Mouse (Mus musculus) left cerebral cortex, adult 2 months (tissue): Measurements from ENCODE around the gene Rsad2. TPM values are rescaled to one million over a fixed set of nuclear protein-coding genes. Genes with fewer than 3 reads are reported as not detected.

Experiments used
- DNase-seq, 2 experiments: peaks; one replicate each; pipeline ENCODE4 v3.0.0; 2021 to 2022; ENCODE audit warnings: low spot score in 2 of 2, mixed read lengths in 1 of 2; ENCODE audit errors: extremely low spot score in 1 of 2
- H3K27ac ChIP-seq: fragments of 200-600 bp; 2 replicates; pipeline ENCODE4 v1.8.1; 2022
- H3K4me3 ChIP-seq: fragments of 200-600 bp; 2 replicates; pipeline ENCODE4 v1.8.1; 2022
- CTCF ChIP-seq: fragments of 200-600 bp; IDR thresholded peaks from 2 replicates; pipeline ENCODE4 v1.8.1; 2022; ENCODE audit warnings: antibody characterized with exemption, mild to moderate bottlenecking, moderate library complexity
- intact Hi-C: fragments of 180-260 bp; cut with DNase I; formaldehyde crosslinking; loops from one replicate; pipeline ENCODE4 v1.15.1; 2025
- total RNA-seq, 2 experiments: library from RNA; stranded (reverse); gene quantifications; 2 replicates each; pipeline ENCODE4 v1.2.3; 2021

Gene Rsad2
- total RNA-seq, 2 experiments from 2014 or later, result 0.66 to 1.3 TPM

DNA sequence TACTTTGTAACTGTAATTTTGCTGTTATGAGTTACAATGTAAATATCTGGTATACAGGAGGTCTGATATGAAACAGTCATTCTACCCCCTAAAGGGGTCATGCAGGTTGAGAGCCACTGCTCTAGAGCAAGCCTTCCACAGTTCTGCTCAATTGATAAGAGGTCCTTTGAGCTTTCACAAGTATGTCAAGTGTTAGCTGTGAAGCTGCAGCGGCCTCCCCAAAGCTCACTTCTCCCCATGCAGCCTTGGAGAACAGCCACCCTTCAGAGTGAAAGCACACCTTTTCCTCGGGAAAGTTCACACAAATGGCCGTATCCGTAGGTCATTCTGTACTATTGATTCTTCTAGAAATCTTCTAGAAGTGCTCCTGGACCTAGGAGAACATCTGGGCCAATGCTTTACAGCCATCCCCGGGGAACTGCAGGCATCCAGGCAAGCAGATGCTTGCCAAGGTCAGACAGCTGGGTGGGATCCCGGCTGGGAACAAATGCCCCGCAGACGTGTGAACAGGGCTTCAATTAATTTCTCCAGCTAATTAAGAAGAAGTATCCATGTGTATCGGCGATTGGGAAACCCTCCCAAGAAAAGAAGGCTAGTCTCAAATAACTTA lies 44.3 kb downstream of the Rsad2 start:
- intact Hi-C loops, result loop anchor here (5.0 kb wide), 1 partner anchor 85 kb away; no protein-coding TSS in a partner anchor
- no peak for TF ChIP-seq CTCF
- Histone ChIP-seq H3K27ac (no peak overlapping the region), H3K4me3 (no peak overlapping the region)
- no peak for DNase-seq

DNA sequence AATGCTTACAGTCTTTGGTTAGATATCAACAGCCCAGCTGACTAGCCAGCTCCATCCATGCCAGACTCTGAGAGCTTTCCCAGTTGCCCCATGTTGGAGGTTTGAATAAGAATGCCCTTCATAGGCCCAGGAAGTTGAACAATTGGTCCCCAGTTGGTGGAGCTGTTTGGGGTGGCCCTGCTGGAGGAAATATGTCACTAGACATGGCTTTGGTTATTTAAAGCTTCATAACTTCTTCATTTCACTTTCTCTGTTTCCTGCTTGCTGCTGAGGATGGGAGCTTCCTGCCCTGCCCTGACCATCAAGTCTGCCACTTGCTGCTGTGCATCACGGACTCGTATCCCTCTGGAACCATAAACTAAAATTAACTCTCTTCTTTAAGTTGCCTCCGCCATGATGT lies 45.8 kb downstream of the Rsad2 start:
- TF ChIP-seq CTCF, result no peak; the same call in 1 of the 2 replicates
- Histone ChIP-seq H3K4me3 (no peak overlapping the region), H3K27ac (no peak overlapping the region)
- intact Hi-C loops, result loop anchor here (5.0 kb wide), 1 partner anchor 83 kb away; no protein-coding TSS in a partner anchor
- DNase-seq, result no peak

DNA sequence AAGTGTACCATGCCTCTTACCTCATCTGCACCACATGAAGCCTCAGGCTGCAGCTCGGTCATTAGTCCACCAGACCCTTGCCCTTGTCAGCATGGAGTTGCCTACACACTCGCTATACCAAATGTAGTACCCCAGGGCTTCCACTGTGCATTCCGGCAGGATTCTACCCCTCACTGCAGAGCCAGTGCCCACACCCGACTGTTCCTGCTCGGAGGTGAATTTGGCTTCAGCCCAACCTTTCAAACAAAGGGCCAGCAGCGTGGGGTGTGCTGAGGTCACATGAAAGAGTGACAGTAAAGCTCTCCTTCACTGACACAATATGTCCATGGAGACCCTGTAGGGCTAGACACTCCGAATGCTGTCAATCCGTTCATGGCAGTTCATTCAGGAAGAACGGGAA lies 47.5 kb downstream of the Rsad2 start:
- Histone ChIP-seq H3K4me3 (no peak overlapping the region), H3K27ac (peak overlapping the region; percentile 8; the same call in 1 of the 2 replicates)
- intact Hi-C loops, result no loop called here
- no peak for TF ChIP-seq CTCF
- no peak for DNase-seq

DNA sequence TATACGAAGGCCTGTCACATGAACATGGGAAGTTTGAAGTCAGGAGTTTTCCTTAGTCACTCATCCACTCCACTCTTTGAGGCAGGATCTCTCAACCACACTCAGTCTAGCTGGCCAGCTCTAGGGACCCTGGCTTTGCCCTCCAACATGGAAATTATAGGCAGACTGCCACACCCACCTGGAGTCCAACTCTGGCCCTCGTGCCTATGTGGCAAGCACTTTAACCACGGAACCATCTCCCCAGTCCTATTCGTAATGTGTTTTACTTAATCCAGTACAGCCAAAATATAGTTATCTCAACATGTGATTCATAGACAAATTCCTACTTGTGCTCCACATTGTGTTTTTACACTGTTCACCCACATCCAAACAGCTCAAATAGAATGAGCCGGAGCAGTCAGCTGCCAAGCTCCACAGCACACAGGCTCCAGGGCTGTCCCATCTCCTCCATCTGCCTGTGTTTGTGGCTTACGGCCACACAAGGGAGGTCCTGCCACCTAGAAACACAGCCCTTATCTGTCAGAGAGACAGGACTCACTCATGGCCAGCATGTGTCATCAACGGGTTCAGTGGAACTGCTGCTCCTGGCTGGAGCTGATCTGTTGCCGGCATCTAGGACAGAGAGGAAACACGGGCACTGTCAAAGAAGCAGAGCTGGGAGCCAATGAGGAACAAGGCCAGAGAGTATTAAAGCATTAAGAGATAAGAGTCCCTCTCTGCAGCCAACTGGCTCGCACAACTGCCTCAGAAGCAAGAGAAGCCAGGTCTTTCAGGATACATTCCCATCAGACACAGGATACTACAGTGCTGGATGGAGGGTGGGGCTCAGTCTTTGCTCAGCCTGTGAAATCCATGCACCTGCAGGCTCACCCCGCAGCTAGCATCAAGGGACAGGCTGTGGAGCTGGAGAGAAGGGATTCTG lies 51.2 kb downstream of the Rsad2 start:
- Histone ChIP-seq H3K27ac (peak overlapping the region; percentile 74), H3K4me3 (no peak overlapping the region)
- no peak for TF ChIP-seq CTCF
- intact Hi-C loops, result no loop called here
- DNase-seq, result no peak

DNA sequence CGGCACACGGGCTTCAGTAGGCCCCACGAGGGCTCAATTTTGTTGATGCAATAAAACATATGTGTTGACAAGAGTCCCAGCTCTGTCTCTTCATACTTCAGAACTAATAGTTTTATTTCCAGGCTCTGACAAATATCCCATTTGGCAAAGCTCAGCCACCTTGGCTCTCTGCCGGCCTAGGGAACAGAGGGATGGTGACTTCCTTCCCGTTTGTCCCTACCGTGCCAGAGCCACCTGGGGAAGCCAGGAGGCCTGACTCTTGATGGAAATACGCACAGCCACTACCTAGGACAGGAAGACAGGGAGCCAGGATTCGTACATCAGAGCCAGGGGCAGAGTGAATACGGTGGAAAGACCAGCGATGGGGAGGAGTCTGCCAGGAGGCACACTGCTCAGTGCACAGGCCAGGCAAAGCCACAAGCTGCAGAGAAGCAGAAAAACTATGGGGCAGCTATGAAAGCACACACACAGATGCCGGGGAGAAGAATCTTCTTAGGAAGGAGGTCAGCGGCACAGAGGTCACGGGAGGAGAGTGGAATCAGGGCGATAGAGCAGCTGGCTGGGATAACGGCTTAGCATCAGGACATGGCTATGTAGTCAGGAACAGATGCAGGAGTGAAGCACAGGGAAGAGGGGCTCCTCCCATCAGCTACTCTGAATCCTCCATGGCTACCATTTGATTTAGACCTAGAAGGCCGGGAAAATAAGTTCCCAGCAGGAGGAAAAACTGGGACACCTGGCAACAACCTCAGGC lies 52.7 kb downstream of the Rsad2 start:
- Histone ChIP-seq H3K4me3 (no peak overlapping the region), H3K27ac (peak overlapping the region; percentile 33)
- intact Hi-C loops, result no loop called here
- DNase-seq, result no peak
- TF ChIP-seq CTCF, result no peak

DNA sequence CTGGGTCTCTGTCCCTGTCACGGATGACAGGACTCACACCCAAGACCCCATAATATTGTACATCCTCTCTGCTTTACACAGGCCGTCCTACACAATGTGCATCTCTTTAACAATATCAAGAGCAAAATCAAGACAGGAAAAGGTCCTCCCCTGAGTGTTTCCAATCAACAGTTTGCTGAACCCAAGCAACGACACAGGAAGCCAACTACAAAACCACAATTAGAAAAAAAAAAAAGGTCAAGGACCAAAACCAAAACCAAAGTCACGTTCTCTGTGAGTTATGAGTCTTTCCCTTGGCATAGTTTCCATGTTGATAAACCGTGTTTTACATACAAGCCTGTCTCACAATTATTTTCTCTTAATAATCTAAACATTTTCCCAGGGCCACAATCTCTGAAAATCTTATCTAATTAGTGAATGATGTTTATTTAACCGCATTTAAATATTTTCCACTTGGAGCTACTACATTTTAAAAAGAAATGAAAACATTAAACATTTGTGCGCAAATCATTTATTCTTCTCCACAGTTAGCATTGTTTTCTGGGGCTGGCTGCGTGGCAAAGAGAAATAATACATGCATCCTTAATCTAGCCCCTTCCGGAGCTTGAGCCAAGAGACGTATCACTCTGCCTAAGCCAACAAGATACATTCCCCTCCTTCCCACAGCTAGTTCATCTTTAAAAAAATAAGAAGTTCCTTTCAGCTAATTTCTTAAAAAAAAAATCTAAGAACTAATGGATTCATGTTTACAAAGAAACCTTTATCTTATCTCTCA lies 54.4 kb downstream of the Rsad2 start:
- DNase-seq, result no peak
- intact Hi-C loops, result no loop called here
- Histone ChIP-seq H3K4me3 (no peak overlapping the region), H3K27ac (no peak overlapping the region)
- no peak for TF ChIP-seq CTCF

DNA sequence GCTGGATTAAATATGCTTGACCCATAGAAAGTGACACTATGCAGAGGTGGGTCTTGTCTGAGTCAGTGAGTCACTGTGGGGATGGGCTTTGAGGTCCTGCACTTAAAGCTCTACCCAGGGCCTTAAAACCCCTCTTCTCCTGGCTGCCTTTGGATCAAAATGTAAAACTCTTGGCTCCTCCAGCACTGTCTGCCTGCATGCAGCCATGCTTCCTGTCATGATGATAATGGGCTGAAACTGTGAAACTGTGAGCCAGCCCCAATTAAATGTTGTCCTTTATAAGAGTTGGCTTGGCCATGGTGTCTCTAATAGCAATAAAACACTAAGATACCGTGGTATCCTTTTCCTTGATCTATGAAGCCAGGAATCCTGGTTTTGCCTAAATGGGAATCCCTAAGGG lies 55.0 kb downstream of the Rsad2 start:
- DNase-seq, result no peak
- intact Hi-C loops, result no loop called here
- TF ChIP-seq CTCF, result no peak
- Histone ChIP-seq H3K27ac (no peak overlapping the region), H3K4me3 (no peak overlapping the region)

DNA sequence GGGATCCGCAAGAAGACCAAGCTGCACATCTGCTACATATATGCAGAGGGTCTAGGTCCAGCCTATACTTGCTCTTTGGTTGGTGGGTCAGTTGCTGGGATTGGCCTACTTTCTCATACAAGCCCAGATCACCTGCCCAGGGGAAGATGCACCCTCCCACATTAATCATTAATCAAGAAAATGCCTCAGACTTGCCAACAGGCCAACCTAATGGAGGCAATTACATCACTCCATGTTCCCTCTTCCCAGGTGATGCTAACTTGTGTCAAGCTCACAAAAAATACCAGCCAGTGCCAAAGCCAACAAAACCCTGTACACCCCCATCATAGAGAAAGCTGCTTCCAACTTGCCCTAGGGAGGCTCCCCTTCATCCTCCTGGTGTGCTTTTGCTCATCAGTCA lies 55.5 kb downstream of the Rsad2 start:
- intact Hi-C loops, result no loop called here
- Histone ChIP-seq H3K27ac (no peak overlapping the region), H3K4me3 (no peak overlapping the region)
- no peak for TF ChIP-seq CTCF
- DNase-seq, result no peak

DNA sequence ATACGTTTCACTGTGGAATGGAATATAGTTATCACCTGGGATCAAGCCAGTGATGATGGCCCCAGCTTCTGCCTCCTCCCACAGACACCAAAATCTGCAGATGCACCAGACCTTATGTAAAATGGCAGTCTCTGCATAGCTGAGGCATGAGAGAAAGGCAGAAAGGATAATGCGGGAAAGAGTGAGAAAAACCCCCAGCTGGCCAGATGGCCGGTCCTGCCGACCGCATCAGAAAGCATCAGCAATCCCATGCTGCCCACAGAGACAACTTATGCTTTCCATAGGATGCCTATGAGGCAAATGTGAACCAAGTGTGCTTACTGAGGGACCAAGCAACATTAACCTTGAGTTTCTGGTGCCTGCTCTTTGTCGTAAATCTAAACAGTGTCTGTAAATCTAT lies 56.9 kb downstream of the Rsad2 start:
- intact Hi-C loops, result loop anchor here (1.0 kb wide), 1 partner anchor 22 kb away; no protein-coding TSS in a partner anchor
- no peak for TF ChIP-seq CTCF
- DNase-seq, result peak in 1 of 2 experiments; percentile 57
- H3K27ac ChIP-seq, result peak overlapping the region; percentile 64
- no peak overlapping the region for H3K4me3 ChIP-seq

DNA sequence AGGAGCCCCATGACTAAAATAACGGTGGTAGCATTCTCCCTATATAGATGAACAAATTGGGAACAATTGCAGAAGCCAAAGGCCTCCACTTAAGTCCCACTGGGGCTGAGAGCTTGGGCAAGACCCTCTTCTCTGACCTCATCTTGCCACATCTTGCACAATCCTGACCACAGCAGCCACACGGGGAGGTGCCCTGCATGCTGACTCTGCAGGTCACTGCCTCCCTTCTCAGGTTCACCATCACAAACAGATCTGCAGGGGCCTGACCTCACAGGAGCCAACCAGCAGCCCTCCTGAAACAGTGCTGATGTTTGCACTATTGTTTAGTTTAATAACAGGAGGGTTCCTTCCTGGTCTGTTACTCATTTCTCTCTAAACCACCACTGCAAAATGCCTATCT lies 57.7 kb downstream of the Rsad2 start:
- DNase-seq, result no peak
- no peak for TF ChIP-seq CTCF
- Histone ChIP-seq H3K27ac (peak overlapping the region; percentile 53; the same call in 1 of the 2 replicates), H3K4me3 (no peak overlapping the region)
- intact Hi-C loops, result no loop called here
